Mouse (Mus musculus): ENCODE measurements around the gene Gdpd3. TPM values are rescaled to one million over a fixed set of nuclear protein-coding genes. Genes with fewer than 3 reads are reported as not detected.

Gene Gdpd3
- polyA plus RNA-seq, 1 experiment from 2014 or later, result 0.97 TPM

- H3K27me3 ChIP-seq (ENCODE audit: control insufficient read depth, insufficient read depth, low read length), result no peaks in the 10 kb centered on the region
- DNase-seq (ENCODE audit: low spot score) (no peak), ATAC-seq (ENCODE audit: low FRiP score) (no peak)
- no peak overlapping the region for H3K27ac ChIP-seq (ENCODE audit: low read depth, low read length)
- peaks cover 5% of the 10 kb centered on the region for H3K4me1 ChIP-seq (replicated peaks; ENCODE audit: control insufficient read depth, insufficient read depth, low read length)
- no peak overlapping the region for H3K4me2 ChIP-seq (replicated peaks; ENCODE audit: low read depth, low read length)
- no peak overlapping the region for H3K4me3 ChIP-seq (ENCODE audit: low read depth, low read length)
- WGBS, result 90% methylated on average over 4 of the region's 4 CpGs
- no peaks in the 10 kb centered on the region for H3K9me3 ChIP-seq (ENCODE audit: control insufficient read depth, low read length)
- H3K9ac ChIP-seq (ENCODE audit: low read depth, low read length), result no peak overlapping the region
- H3K36me3 ChIP-seq (ENCODE audit: control insufficient read depth, insufficient read depth, low read length), result peaks cover 15% of the 10 kb centered on the region; the same call in 1 of the 2 replicates
Measured at GRCm38 (mm10) chr7:126789141-126789540, 23.0 kb downstream of the Gdpd3 start.

- H3K27me3 ChIP-seq (ENCODE audit: control insufficient read depth, insufficient read depth, low read length), result no peaks in the 10 kb centered on the region
- H3K4me3 ChIP-seq (ENCODE audit: low read depth, low read length), result peak within 1 kb of the TSS; percentile 96
- DNase-seq (ENCODE audit: low spot score), result peak; percentile 99
- H3K4me1 ChIP-seq (replicated peaks; ENCODE audit: control insufficient read depth, insufficient read depth, low read length), result peaks cover 7% of the 10 kb centered on the region
- ATAC-seq (ENCODE audit: low FRiP score), result peak; percentile 89
- H3K27ac ChIP-seq (ENCODE audit: low read depth, low read length), result peak within 1 kb of the TSS; percentile 96
- H3K9me3 ChIP-seq (ENCODE audit: control insufficient read depth, low read length), result no peaks in the 10 kb centered on the region
- H3K36me3 ChIP-seq (ENCODE audit: control insufficient read depth, insufficient read depth, low read length), result peaks cover 11% of the 10 kb centered on the region; the same call in 1 of the 2 replicates
- H3K4me2 ChIP-seq (replicated peaks; ENCODE audit: low read depth, low read length), result peak within 1 kb of the TSS; percentile 80
- H3K9ac ChIP-seq (ENCODE audit: low read depth, low read length), result peak within 1 kb of the TSS; percentile 97
- WGBS, result under 1% methylated on average over 68 of the region's 83 CpGs
Measured at GRCm38 (mm10) chr7:126791851-126792720, 26.0 kb downstream of the Gdpd3 start, which contains the start of gene Ppp4c. Ppp4c (minus strand) TSS chr7:126792496.

- H3K27me3 ChIP-seq (ENCODE audit: control insufficient read depth, insufficient read depth, low read length), result no peaks in the 10 kb centered on the region
- H3K9me3 ChIP-seq (ENCODE audit: control insufficient read depth, low read length), result no peaks in the 10 kb centered on the region
- H3K27ac ChIP-seq (ENCODE audit: low read depth, low read length), result peak overlapping the region; percentile 96
- H3K9ac ChIP-seq (ENCODE audit: low read depth, low read length), result peak overlapping the region; percentile 50; the same call in 1 of the 2 replicates
- 32% methylated on average over 11 of the region's 11 CpGs for WGBS
- no peak for DNase-seq (ENCODE audit: low spot score)
- peak overlapping the region; percentile 96 for H3K4me3 ChIP-seq (ENCODE audit: low read depth, low read length)
- peak; percentile 30 for ATAC-seq (ENCODE audit: low FRiP score)
- peak overlapping the region; percentile 52 for H3K4me2 ChIP-seq (replicated peaks; ENCODE audit: low read depth, low read length)
- H3K36me3 ChIP-seq (ENCODE audit: control insufficient read depth, insufficient read depth, low read length), result peaks cover 8% of the 10 kb centered on the region; the same call in 1 of the 2 replicates
- H3K4me1 ChIP-seq (replicated peaks; ENCODE audit: control insufficient read depth, insufficient read depth, low read length), result peaks cover 7% of the 10 kb centered on the region
Measured at GRCm38 (mm10) chr7:126792721-126793443, 26.7 kb downstream of the Gdpd3 start.

DNA sequence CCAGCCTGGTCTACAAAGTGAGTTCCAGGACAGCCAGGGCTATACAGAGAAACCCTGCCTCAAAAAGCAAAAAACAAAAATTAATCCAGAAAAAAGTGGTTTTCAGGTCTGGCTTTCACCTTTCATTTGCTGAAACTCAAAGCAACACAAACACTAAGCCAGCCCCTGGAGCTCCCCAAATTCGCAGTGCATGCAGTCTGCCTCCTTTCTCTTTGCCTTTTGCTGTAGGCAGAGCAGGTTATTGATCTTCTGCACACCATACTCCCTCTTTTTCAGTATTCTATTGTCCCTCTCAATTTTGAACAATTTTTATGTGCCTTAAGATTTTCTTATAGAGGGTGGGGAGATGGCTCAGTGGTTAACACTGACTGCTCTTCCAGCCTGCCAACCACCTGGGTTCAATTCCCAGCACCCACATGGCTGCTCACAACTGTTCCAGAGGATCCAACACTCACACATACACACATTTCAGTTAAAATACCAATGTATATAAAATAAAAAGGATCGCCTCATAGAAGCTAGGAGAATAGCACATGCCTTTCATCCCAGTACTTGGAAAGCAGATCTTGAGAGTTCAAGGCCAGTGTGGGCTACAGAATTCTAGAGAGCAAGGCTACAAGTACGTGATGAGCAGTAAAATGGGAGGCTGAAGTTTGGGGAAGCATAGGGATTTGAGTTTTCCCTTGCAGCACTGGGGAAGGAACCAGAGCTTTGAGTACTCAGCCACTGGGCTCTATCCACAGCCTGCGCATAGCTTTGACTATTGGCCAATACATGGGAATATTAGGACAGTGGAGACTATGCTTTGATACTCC is 27.5 kb downstream of the Gdpd3 start:
- Histone ChIP-seq H3K9ac (ENCODE audit: low read depth, low read length) (no peak overlapping the region), H3K27me3 (ENCODE audit: control insufficient read depth, insufficient read depth, low read length) (no peaks in the 10 kb centered on the region), H3K36me3 (ENCODE audit: control insufficient read depth, insufficient read depth, low read length) (peaks cover 7% of the 10 kb centered on the region; the same call in 1 of the 2 replicates), H3K4me2 (replicated peaks; ENCODE audit: low read depth, low read length) (no peak overlapping the region), H3K27ac (ENCODE audit: low read depth, low read length) (no peak overlapping the region; the same call in 1 of the 2 replicates), H3K4me3 (ENCODE audit: low read depth, low read length) (no peak overlapping the region), H3K9me3 (ENCODE audit: control insufficient read depth, low read length) (no peaks in the 10 kb centered on the region), H3K4me1 (replicated peaks; ENCODE audit: control insufficient read depth, insufficient read depth, low read length) (peaks cover 7% of the 10 kb centered on the region)
- no peak for ATAC-seq (ENCODE audit: low FRiP score)
- no peak for DNase-seq (ENCODE audit: low spot score)
- 69% methylated on average over 4 of the region's 4 CpGs for WGBS

DNA sequence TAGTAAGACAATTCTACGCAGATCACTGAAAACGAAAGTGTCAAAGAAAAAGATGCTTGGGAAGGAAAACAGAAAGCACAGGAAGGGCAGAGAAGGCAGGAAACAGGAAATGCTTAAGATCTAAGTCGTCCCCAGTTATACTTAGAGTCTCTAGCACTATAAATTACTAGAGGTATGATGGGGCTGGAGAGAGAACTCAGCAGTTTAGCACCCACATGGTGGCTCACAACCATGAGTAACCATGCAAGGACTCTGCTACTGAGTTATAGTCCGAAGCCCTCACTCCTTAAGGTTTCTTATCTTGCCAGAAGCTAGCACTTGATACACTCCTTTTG is 28.1 kb downstream of the Gdpd3 start:
- Histone ChIP-seq H3K9me3 (ENCODE audit: control insufficient read depth, low read length) (no peaks in the 10 kb centered on the region), H3K27ac (ENCODE audit: low read depth, low read length) (no peak overlapping the region), H3K27me3 (ENCODE audit: control insufficient read depth, insufficient read depth, low read length) (no peaks in the 10 kb centered on the region), H3K4me1 (replicated peaks; ENCODE audit: control insufficient read depth, insufficient read depth, low read length) (peaks cover 7% of the 10 kb centered on the region), H3K9ac (ENCODE audit: low read depth, low read length) (no peak overlapping the region), H3K4me3 (ENCODE audit: low read depth, low read length) (no peak overlapping the region), H3K36me3 (ENCODE audit: control insufficient read depth, insufficient read depth, low read length) (peaks cover 7% of the 10 kb centered on the region; the same call in 1 of the 2 replicates), H3K4me2 (replicated peaks; ENCODE audit: low read depth, low read length) (no peak overlapping the region)
- no peak for ATAC-seq (ENCODE audit: low FRiP score)
- 81% methylated on average over 4 of the region's 4 CpGs for WGBS
- no peak for DNase-seq (ENCODE audit: low spot score)

DNA sequence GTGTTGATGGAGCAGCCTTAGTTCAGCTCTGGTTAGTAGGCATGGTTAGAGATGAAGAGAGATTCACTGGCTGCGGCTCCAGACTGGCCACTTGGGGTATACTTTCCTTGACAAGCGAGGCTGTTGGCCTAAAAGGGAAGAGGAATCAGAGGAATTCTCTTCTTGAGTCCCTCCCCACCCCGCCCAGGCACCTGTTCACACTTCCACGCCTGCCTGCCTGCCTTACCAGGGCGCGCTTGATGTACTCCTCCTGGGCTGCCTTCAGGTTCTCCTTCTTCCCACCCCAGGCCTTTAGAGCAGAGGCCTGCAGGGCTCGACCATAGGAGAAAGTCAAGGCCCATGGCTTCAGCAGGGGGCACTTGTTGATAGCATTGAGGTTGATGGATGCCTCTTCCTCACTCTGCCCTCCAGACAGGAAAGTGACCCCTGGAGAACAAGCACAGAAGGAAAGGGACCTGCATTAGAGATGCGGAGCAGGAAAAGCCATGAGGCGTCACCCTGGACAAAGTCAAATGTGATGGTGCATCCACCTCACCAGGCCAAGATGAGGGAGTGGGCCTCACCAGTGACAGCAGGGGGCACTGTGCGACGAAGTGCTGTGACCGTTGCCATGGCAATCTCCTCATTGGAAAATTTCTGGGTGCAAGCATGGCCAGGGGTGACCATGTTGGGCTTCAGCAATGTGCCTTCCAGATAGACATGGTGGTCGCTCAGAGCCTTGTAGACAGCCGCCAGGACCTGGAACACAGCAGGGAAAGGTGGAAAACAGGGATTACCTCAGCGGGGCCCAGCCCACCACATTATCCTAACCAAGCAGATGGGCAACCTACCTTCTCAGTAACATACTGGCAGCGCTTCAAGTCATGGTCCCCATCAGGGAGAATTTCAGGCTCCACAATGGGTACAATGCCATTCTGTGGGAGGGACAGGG is 29.5 kb downstream of the Gdpd3 start:
- no peak overlapping the region for H3K4me3 ChIP-seq (ENCODE audit: low read depth, low read length)
- no peaks in the 10 kb centered on the region for H3K9me3 ChIP-seq (ENCODE audit: control insufficient read depth, low read length)
- peaks cover 7% of the 10 kb centered on the region for H3K4me1 ChIP-seq (replicated peaks; ENCODE audit: control insufficient read depth, insufficient read depth, low read length)
- no peak overlapping the region for H3K4me2 ChIP-seq (replicated peaks; ENCODE audit: low read depth, low read length)
- H3K27ac ChIP-seq (ENCODE audit: low read depth, low read length), result no peak overlapping the region
- ATAC-seq (ENCODE audit: low FRiP score) (no peak), DNase-seq (ENCODE audit: low spot score) (no peak)
- H3K27me3 ChIP-seq (ENCODE audit: control insufficient read depth, insufficient read depth, low read length), result no peaks in the 10 kb centered on the region
- H3K9ac ChIP-seq (ENCODE audit: low read depth, low read length), result no peak overlapping the region
- WGBS, result 78% methylated on average over 16 of the region's 16 CpGs
- 0 out of 2 replicates have a peak, but pooled peaks cover 3% of the 10 kb centered on the region for H3K36me3 ChIP-seq (ENCODE audit: control insufficient read depth, insufficient read depth, low read length)

DNA sequence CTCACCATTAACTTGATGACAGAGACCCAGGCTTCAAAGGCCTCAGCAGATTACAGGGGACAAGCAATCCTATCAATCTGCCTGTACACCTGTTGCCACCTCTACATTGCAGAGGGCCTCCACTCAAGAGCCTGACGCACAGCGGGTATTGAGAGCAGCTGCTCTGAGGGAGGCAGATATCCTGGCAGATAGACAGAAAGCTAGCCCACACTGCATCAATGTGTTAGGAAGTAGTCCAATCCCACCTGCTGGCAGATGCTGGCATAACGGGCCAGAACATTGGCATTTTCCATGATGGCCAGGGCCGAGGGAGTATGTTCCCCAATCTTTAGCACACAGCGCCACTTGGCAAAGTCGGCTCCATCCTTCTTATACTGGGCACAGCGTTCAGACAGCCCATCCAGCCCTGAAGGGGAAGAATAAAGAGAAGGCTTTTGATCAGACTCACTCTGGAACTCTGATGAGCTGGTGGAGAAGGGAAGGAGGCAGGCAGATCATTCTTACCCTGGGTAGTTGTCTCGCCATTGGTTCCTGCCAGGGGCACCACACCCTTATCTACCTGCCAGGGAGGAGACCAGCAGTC is 30.3 kb downstream of the Gdpd3 start:
- Histone ChIP-seq H3K27me3 (ENCODE audit: control insufficient read depth, insufficient read depth, low read length) (no peaks in the 10 kb centered on the region), H3K4me2 (replicated peaks; ENCODE audit: low read depth, low read length) (no peak overlapping the region), H3K27ac (ENCODE audit: low read depth, low read length) (no peak overlapping the region), H3K36me3 (ENCODE audit: control insufficient read depth, insufficient read depth, low read length) (0 out of 2 replicates have a peak, but pooled peaks cover 3% of the 10 kb centered on the region), H3K9ac (ENCODE audit: low read depth, low read length) (no peak overlapping the region), H3K9me3 (ENCODE audit: control insufficient read depth, low read length) (no peaks in the 10 kb centered on the region), H3K4me3 (ENCODE audit: low read depth, low read length) (no peak overlapping the region), H3K4me1 (replicated peaks; ENCODE audit: control insufficient read depth, insufficient read depth, low read length) (peaks cover 2% of the 10 kb centered on the region)
- ATAC-seq (ENCODE audit: low FRiP score) (no peak), DNase-seq (ENCODE audit: low spot score) (no peak)
- 80% methylated on average over 8 of the region's 8 CpGs for WGBS

All from hindbrain, embryonic 11.5 days (tissue).